Mouse (Mus musculus): Measurements from ENCODE around the gene Stk17b.

GRCm38 (mm10) chr1:53746001-53746400, 39.0 kb downstream of the Stk17b start:
- TF ChIP-seq CTCF (IDR thresholded peaks at IDR 0.05 in 2 of 3, conservative IDR thresholded peaks at IDR 0.05 in 1 of 3; ENCODE audit: control insufficient read depth in 1 of 3, insufficient read depth in 1 of 3, low read depth in 2 of 3, low read length in 3 of 3, poor library complexity in 1 of 3, severe bottlenecking in 1 of 3) (no peak), EP300 (IDR thresholded peaks at IDR 0.05; ENCODE audit: low read depth in 1 of 2, low read length in 2 of 2) (no peak), CHD2 (IDR thresholded peaks at IDR 0.05; ENCODE audit: low read length) (no peak), NELFE (IDR thresholded peaks at IDR 0.05; ENCODE audit: low read depth, low read length) (no peak), POLR2AphosphoS2 (IDR thresholded peaks at IDR 0.05; ENCODE audit: low read length) (no peak), POLR2A (IDR thresholded peaks at IDR 0.05; ENCODE audit: control insufficient read depth in 1 of 2, insufficient read depth in 1 of 2, low read depth in 1 of 2, low read length in 2 of 2, poor library complexity in 1 of 2) (no peak), GATA1 (IDR thresholded peaks at IDR 0.05; ENCODE audit: low read depth, low read length) (no peak), TCF12 (IDR thresholded peaks at IDR 0.05; ENCODE audit: low read depth, low read length) (no peak), RCOR1 (IDR thresholded peaks at IDR 0.05; ENCODE audit: low read depth, low read length) (no peak), POLR2AphosphoS5 (IDR thresholded peaks at IDR 0.05; ENCODE audit: borderline replicate concordance, low read depth, low read length) (no peak), SMC3 (IDR thresholded peaks at IDR 0.05; ENCODE audit: low read depth, low read length) (no peak)
